Mouse (Mus musculus): Measurements from ENCODE around the gene Gm17304.

GRCm38 (mm10) chr5:106573742-106574559 lies 34.9 kb upstream of the Gm17304 start:
- TF ChIP-seq POLR2A (IDR thresholded peaks at IDR 0.05; ENCODE audit: borderline replicate concordance, control insufficient read depth, low read depth, low read length) (no peak), CTCF (IDR thresholded peaks at IDR 0.05; ENCODE audit: control insufficient read depth, insufficient read depth, low read length) (no peak)
